Mouse (Mus musculus) R1 (cell line): ENCODE data around the gene Rasal2.

ENCODE experiments used
- DNase-seq: peaks from one replicate; pipeline ENCODE4 v3.0.0-alpha.2; 2018; ENCODE audit warnings: low read depth, low spot score

The Rasal2 gene

DNA sequence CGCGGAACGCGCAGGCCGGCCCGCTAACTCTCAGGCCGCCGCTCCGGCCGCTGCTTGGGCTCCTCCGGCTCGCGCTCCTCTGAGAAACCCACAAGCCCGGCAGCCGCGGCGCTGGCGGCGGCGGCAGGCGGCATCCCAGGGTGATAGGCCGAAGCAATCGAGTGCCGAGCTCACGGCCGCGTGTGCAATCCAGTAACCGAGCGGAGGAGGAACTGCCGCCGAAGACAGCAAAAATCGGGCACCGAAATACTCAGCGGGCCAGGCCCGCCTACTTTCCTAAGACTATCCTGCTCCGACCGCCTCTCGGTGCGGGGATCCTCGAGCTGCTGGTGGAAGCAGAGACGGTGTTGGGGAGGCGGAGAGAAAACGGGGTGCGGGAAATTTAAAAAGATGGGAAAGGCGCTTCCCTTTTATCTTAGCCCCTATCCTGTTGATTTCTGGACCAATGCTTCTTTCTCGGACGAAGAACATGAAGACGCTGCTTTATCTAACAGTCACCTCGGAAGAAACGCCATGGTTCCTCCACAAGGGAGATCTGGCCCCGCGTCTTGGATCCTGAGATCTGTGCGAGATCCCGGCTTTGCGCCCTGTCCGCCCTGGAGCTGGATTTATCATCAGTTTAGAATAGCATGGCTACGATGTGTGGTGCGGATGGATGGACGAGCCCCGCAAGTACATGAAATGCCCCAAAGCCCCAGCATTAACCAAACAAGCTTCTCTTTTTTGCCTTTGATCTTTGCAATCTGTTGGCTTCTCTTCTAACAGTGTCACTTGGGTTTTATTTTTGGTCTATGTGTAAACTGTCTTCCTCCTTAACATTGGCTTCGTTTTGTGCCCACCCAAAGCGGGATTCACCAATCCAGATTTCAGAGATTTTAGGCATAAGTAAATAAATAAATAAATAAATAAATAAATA, at the start of gene Rasal2:
Gene Rasal2 (minus strand): TSS at position 142 of the 916 bp plus-strand sequence.
- peak; percentile 98 for DNase-seq

DNA sequence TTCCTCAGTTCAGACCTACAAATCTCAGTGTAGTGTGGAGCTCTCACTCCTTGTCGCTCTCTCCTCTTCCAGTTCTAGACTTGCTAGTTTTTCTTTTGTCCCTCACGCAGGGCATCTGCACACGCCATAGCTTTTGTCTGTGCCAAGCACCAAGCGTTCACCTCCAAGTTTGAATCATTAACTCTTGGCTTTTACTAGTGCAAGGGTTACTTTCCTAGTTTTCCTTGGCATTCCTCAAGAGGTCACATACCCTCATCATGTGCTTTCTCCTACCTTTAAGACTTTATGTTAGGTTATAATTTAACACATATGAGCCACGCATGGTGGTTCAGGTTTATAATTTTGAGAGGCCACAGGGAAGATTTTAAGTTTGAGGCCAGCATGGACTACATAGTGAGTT, 48.9 kb upstream of the Rasal2 start:
- DNase-seq, result no peak

DNA sequence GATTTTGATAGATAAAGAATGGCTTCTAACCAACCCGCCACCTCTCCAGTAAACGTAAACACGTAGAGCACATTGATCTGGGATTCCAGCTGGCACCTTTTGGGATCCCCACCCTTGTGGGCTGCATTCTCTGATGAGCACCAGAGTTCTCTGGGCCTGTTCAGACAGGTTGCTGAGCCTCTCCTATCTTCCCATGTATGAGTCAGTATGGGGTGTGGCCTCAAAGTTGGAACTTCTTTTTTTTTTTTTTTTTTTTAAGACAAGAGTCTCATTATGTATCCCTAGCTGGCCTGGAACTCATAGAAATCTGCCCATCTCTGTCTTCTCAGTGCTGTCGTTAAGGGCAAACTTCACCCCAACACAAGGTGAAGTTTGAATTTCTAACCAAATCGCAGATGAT, 47.5 kb upstream of the Rasal2 start:
- peak; percentile 28 for DNase-seq

DNA sequence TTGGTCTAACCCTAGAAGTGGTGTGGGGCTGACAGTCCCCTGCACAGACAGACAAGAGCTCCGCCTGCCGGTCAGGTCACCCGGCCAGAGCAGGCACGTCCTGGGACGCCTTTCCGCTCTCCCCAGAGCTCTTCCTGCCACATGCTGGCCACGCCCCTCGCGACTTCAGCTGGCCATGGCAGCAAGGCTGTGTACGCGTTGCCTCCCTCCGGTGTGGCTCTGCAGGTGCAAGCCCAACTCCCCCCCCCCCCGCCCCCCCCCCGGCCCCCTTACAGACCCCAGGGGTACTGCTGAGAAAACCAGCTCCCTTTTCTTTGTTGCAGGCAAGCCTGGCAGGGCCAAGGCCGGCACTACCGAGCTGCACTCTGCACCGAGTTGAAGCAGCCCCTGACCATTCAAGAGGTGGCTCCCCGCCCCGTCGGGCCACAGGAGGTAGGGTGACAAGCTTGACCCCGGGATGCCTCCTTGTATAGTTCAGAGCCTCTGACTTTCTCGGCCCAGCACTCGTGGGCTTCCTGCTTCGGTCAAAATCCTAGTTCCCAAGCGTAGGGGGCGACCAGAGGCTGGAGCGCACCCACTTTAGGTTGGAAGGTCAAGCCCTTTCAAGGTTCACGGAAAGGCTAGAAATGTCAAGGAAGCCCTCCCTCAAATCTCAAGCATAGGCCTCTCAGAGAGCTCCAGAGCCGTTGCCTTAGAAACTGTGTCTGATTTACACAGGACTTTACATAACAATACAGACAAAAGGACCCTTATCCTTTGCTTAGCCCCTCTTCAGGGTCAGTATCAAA, 46.2 kb upstream of the Rasal2 start, which contains the start of gene Cryzl2:
Gene Cryzl2 (plus strand): TSS at position 157 of the 788 bp plus-strand sequence.
- DNase-seq, result peak; percentile 91

DNA sequence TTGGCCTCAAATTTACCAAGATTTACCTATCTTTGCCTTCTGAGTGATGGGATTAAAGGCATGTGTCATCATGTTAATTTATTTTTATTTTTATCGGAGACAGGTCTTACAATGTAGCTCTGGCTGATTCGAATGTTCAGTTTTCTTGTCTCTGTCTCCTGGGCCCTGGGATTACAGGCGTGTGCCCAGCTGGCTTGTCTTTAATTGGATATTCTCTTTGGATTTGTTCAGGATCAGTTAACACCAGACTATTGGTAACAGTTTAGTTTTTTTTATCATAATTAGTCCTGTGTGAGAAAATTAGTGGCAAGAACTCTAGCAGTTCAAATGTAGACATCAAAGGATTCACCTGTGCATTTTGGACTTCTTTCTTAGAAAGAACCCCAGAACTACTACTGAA, 45.4 kb upstream of the Rasal2 start:
- no peak for DNase-seq

DNA sequence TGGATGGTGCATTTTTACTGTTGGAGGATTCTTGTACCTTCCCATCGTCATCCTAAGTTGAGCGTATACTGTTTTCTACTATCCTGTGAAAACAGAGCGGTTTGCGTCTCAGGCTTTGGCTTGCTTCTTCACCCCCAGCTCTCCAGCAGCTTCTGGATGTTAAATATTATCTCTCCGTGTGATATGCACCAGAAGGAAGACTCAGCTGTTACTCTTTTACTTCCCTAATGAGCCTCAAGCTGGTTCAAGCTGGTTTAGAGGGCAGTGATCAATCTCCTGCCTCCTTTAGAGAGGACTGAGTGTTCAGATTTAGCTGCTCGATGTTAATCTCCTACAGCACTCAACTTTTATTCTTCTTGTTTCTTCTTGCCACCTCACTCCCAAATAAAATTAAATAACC, 42.5 kb upstream of the Rasal2 start:
- no peak for DNase-seq

DNA sequence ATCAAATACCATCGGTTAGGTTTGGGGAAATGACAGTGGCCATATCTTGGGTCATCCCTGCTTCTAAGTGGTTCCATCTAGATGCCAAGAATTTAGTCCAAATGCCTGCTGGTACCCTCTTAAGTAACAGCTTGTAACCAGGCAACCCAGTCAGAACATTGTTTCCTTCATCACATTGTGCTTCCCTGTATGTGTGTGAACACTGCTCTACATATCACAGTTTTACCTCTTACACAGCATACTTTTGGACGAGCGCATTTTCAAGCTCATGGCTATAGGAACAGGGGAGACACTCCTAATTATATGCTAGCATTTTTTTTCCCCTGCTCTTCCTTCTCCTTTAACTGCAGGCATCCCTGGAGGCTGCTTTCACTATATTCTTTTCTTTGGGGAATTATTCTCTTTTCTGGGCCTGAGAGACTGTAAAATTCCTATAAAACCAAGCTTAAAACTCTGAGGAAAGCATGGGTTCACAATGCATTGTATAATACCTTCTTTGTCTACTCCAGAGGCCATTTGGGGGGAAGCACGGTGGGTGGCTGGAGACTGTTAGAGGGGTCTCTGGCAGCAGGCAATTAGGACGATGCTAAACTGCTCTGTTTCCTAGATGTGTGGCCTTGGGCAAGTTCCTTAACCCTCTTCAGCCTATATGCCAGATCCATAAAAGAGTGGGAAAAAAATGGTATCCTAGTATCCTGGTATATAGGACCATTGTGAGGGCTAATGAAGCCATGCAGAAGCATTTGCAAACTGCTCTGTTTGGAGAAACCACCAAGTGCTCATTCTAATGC, 40.6 kb upstream of the Rasal2 start:
- DNase-seq, result no peak

DNA sequence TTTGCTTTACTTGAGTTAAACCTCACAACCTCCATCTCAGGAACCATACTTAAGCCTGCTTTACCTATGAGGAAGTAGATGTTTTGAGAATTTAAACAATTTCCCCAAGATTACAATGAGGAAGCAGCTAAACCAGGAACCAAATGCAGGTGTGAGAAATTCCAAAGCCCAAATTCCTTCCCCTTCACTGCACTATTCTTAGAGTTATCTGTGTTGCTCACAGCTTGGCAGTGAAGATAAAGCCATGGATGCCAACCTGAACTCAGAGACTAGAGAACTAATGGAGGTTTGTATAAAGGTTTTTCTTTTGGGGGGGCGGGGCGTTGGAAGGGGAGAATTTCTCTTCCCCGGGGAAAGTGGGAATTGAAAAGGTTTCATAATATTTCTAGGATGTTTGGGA, 39.9 kb upstream of the Rasal2 start:
- DNase-seq, result no peak

DNA sequence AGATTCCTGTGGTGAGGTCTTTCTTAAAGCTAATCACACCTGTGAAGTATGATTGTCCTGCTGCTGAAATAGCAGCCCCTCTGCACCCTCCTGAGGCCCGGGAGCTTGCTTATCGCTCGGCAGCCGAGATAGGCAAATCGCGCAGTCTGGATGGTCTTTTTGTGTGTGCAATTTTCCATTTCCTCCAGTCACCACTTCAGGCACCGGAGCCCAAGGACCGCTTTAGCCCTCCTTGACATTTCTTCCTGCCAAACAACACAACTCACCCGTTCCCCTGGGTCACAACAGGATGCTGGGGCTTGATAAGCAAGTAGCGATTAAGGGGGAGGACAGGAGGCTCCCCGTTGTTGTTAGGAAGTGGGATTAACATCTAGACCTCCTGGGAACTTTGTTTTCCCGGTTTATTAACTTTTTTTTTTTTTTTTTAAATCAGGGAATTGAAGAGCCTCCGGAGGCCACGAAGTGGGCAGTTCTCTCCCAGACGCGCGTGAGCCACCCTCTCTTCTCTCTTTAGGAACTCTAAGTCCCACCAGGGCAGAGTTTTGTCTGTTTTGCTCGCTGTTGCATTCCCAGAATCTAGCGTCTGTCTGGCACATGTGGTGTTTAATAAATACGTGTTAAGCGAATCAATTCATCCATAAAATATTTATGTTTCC, 37.7 kb upstream of the Rasal2 start:
- DNase-seq, result peak; percentile 37

DNA sequence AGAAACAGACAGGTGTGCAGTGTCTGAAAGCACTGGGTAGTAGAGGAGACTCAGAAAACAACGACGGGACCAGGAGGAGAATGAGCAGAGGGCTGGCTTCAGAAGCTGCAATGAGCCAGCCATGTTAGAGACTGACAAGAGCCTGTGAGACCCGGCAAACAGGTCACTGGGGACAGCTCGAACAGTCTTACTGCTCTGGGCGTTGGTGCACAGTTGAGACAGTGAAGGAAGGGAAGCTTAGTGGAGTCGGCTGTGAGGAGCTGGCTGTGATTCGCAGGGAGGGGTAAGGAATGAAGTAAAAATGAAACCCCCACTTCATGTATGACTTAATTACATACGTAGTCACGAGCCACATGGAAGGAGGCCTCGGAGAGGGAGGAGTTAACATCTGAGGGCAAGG, 37.1 kb upstream of the Rasal2 start:
- no peak for DNase-seq

DNA sequence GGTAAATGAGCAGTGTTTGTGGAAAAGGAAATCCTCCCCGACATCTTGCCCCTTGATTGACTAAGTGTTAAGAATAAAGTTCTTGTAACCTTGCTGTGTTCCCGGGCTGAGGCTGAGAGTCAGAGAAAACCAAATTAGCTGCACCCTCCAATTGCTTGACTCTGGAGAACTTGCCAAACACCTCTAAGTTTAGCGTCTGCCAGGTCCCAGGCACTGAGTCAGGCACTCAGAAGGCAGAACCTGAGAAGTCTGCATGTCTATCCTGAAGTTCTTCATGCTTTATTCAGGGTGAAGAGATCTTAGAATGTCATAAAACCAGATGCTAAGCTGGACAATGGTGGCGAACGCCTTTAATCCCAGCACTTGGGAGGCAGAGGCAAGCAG, 36.4 kb upstream of the Rasal2 start:
- DNase-seq, result no peak

DNA sequence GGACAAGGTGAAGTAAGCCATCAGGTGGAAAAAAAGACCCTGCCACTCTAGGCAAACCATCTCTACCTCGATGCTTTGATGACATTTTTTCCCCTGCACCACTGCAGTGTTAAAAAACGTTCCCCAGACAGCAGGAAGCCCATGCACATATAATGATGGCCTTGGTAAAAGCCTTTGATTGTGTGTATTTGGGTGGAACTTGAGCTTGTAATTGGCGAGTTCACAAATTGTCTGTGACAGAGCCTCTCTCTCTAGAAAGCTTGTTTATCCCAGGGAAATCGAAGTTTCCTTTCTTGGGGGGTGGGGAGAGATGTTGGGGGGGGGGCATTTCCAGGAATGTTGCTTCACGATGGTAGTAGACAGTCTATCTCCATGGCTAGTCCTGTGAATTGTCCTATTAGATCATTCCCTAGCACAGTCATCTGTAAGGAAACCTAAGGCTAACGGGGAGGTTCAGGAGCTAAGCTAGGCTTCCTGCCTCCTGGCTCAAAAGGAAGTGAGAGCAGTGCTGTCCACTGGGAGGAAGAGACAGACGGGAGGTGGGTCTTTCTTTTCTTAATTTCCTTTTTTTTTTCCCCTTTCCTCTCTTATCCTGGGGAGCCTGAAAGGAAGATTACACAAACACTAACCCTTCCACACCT, 35.9 kb upstream of the Rasal2 start:
- no peak for DNase-seq

DNA sequence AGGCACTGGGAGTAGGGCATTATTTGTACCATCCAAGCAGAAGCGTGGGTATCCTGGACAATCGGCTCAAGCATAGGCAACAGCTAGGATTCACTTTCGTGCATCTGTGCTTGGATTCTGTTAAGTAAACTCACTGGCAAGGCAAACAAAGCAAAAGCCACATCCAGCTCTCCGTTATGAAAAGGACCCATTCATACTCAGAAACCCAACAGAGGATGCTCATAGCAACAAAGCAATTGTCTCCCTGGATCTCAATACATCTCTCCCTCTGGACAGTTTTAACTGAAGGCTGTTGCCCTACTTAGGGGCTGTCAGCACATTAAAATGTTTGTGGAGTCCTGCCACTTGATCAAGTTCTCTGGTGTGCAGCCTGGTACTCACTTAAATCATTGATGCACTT, 34.7 kb upstream of the Rasal2 start:
- no peak for DNase-seq

DNA sequence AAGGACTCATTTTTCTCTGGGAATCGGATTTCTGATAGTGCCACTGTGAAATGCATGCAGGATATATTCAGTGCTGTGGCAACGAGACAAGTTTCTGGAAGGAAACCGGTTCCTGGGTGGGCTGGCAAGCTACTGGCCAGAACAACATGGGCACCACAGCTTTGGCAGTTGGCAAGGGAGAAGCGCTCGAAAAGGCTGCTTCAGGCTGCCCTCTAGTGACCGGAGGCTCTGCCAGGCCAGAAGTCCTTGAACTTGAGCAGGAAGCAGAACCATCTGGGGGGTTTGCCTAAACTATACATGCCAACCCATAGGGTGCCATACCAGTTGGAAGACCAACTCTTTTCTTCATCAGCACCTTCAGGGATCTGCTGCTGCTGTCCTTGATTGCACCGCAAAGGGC, 33.9 kb upstream of the Rasal2 start:
- DNase-seq, result no peak

DNA sequence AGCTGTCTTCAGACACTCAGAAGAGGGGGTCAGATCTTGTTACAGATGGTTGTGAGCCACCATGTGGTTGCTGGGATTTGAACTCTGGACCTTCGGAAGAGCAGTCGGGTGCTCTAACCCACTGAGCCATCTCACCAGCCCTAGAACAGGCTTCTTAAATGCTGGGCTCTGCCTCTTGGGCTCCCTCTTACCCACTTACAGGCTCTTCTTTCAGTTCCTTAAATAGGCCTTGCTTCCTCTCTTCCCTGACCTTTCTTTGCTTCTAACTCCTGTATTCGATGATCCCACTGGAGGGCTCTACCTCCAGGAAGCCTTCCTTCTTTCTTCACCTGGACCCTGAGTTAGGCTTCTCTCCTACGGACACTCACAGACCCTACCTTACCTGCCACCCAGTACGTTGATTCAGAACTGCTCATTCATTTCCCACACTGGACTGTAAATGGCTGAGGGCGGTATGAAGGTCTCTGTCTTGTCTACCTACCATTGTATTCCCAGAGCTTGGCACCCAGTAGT, 33.1 kb upstream of the Rasal2 start:
- no peak for DNase-seq

DNA sequence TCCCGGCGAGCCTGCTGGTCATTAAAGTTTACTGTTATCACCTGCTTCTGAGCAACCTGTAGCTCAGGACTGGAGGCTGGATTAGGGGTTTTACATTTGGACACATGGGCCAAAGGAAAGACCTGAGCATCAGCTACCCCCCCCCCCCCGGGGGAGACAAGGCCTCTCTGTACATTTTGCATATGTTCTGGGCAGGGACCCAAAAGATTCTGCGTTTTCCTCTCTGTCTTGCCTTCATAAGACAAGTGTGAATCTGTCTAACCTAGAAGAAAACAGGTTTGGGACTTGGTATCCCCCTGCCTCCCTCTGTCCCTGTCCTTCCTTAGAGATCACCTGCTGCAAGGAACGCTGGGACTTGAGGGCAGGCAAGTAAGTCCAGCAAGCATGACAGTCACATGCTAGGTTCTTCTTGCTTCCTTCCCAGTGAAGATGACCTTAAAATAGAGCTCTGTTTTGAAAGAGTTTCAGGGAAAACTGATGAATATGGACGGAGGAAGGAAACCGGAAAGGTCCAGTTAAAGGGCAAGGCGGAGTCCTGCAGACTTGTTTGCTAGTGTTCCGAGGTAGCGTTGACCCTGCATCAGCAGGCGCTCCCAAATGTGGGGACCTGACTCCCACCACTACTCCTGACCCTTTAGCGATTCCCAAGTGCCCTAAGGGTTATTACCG, 32.4 kb upstream of the Rasal2 start:
- DNase-seq, result no peak

DNA sequence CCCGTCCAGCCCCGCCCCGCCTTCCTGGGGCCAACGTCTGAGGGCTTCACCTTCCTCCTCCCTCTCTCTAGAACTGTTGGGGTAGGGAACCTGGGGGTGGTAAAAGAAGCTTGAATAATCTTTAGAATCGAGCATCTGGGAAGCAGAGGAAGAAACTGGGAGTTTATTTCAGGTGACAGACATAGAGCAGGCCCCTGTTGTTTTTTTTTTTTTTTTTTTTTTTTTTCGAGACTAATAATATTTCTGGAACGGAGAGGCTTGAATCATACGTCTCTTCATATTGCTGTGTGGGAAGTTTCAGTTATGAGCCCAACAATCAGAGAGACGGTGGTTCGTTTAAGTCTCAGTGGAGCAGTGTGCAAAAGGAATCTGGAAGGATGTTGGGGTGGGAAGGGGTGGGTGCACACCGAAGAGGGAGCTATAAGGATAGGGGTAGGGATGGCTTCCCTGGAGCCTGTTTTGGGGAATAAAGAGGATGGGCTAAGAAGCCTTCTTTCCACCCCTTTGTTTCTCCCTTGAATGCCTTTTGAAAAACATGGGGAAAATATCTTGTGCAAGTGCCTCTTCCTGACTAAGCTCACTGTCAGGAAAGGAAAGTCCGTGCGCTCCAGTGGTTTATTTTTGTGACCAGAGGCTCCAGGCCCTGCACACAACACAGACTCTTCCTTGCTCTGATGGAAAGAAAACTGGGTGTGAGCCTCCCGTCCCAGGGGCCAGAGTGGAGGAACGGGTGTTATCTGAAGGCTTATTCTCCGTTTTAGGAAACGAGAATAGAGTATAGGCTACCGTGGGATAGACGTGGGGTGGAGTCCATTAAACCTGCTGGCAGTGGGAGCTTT, 31.5 kb upstream of the Rasal2 start:
- DNase-seq, result no peak

DNA sequence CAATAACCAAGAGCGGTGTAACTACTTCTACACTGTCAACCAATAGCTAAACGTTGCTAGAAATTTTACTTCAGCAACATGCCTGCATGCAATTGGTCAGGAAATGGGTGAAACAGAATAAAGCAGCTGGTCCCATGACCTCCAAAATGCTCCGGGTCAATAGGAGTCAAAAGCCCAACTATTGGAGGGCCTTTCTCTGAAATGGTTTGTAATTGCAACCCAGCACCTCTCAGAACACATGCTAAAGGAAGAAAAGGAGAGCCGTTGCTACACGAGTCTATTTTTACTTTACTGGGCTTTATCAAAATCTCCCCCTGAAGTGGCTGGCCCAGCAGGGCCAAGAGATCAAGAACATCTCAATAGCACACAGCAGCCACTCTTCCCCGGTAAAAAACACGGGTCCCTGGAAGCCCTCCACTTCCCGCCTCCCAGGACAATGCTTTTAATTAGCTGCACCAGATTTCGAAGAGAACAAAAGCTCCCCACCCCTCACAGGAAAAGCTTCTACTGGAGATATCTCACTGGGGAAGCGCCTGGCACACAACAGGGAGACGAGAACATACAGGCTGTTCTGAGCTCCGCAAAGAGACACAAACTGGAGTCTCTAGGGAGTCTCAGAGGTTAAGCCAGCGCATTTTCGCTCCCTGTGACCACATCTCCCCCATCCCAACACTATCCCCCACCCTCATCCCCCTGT, 30.8 kb upstream of the Rasal2 start:
- peak; percentile 55 for DNase-seq
